Mouse (Mus musculus) embryonic facial prominence, embryonic 14.5 days (tissue): ENCODE data around the gene Wdr82. TPM values are rescaled to one million over a fixed set of nuclear protein-coding genes. Genes with fewer than 3 reads are reported as not detected.

Experiments used
- ATAC-seq: fragments of 200-750 bp; cut with Nextera tagmentation; 2 replicates; pipeline ENCODE4 v1.8.0; 2017; ENCODE audit warnings: low read depth, moderate number of reproducible peaks, moderate TSS enrichment
- DNase-seq: peaks from one replicate; pipeline ENCODE4 v3.0.0-alpha.2; 2015; ENCODE audit warnings: low spot score
- H3K27ac ChIP-seq: fragments of 300-500 bp; sonication (generic); replicated peaks from 2 replicates; pipeline ENCODE4 v1.5.1; 2014; ENCODE audit warnings: low read depth, mild to moderate bottlenecking, low read length, moderate library complexity
- H3K27me3 ChIP-seq: fragments of 300-500 bp; sonication (generic); replicated peaks from 2 replicates; pipeline ENCODE4 v1.6.1; 2014; ENCODE audit warnings: low read length; ENCODE audit not compliant: control insufficient read depth, insufficient read depth
- H3K36me3 ChIP-seq: fragments of 300-500 bp; sonication (generic); 2 replicates; pipeline ENCODE4 v1.6.1; 2014; ENCODE audit warnings: low read length, mixed read lengths; ENCODE audit not compliant: control insufficient read depth, insufficient read depth
- H3K4me1 ChIP-seq: fragments of 300-500 bp; sonication (generic); 2 replicates; pipeline ENCODE4 v1.6.1; 2014; ENCODE audit warnings: antibody characterized with exemption, low read length; ENCODE audit not compliant: control insufficient read depth, insufficient read depth
- H3K4me2 ChIP-seq: fragments of 300-500 bp; sonication (generic); 2 replicates; pipeline ENCODE4 v1.6.1; 2014; ENCODE audit warnings: low read depth, mild to moderate bottlenecking, low read length, moderate library complexity, mixed read lengths
- H3K4me3 ChIP-seq: fragments of 300-500 bp; sonication (generic); 2 replicates; pipeline ENCODE4 v1.5.1; 2014; ENCODE audit warnings: low read depth, mild to moderate bottlenecking, low read length
- H3K9ac ChIP-seq: fragments of 300-500 bp; sonication (generic); 2 replicates; pipeline ENCODE4 v1.6.1; 2014; ENCODE audit warnings: low read depth, mild to moderate bottlenecking, low read length, moderate library complexity, mixed read lengths
- H3K9me3 ChIP-seq: fragments of 300-500 bp; sonication (generic); 2 replicates; pipeline ENCODE4 v1.6.1; 2016; ENCODE audit warnings: low read length; ENCODE audit not compliant: control insufficient read depth
- WGBS: fragments of 180-500 bp; shearing (Covaris S2); extraction: QIAGEN DNeasy Blood & Tissue Kit; methylation state at CpG from one replicate; pipeline ENCODE4 v1.1.7; 2014; 5-methylcytosine and 5-hydroxymethylcytosine counted together
- polyA plus RNA-seq: library from polyadenylated mRNA; unstranded; fragments of >200 nt; fragmentation: Nextera tagmentation; extraction: Ambion mirVana; gene quantifications from 2 replicates; pipeline ENCODE4 v1.2.1, GENCODE M21; 2014

Gene Wdr82
- polyA plus RNA-seq, 1 experiment from 2014 or later, result 25.5 TPM

GRCm38 (mm10) chr9:106227790-106228429 lies 57.2 kb downstream of the Wdr82 start:
- ATAC-seq (no peak), DNase-seq (no peak)
- H3K27ac ChIP-seq, result no peak overlapping the region

GRCm38 (mm10) chr9:106230051-106230733 lies 59.5 kb downstream of the Wdr82 start:
- H3K36me3 ChIP-seq, result peaks cover 27% of the 10 kb centered on the region
- no peak overlapping the region for H3K4me2 ChIP-seq
- 0 out of 2 replicates have a peak, but pooled peaks cover 9% of the 10 kb centered on the region for H3K4me1 ChIP-seq
- no peak overlapping the region for H3K4me3 ChIP-seq
- no peak for ATAC-seq
- 63% methylated on average over 9 of the region's 9 CpGs for WGBS
- no peaks in the 10 kb centered on the region for H3K9me3 ChIP-seq
- no peak for DNase-seq
- H3K27me3 ChIP-seq, result peaks cover 9% of the 10 kb centered on the region
- no peak overlapping the region for H3K9ac ChIP-seq
- no peak overlapping the region for H3K27ac ChIP-seq

More at GRCm38 (mm10) chr9:106227790-106228429, 57.2 kb downstream of the Wdr82 start:
- Histone ChIP-seq H3K4me2 (no peak overlapping the region), H3K36me3 (peaks cover 7% of the 10 kb centered on the region), H3K9ac (no peak overlapping the region), H3K9me3 (no peaks in the 10 kb centered on the region), H3K4me1 (0 out of 2 replicates have a peak, but pooled peaks cover 9% of the 10 kb centered on the region), H3K27me3 (peaks cover 10% of the 10 kb centered on the region), H3K4me3 (no peak overlapping the region)
- WGBS, result 67% methylated on average over 8 of the region's 8 CpGs

GRCm38 (mm10) chr9:106230734-106231106 lies 60.0 kb downstream of the Wdr82 start:
- Histone ChIP-seq H3K4me3 (no peak overlapping the region), H3K9ac (no peak overlapping the region), H3K4me1 (0 out of 2 replicates have a peak, but pooled peaks cover 9% of the 10 kb centered on the region), H3K36me3 (peaks cover 32% of the 10 kb centered on the region), H3K27ac (no peak overlapping the region), H3K27me3 (peaks cover 4% of the 10 kb centered on the region), H3K9me3 (no peaks in the 10 kb centered on the region), H3K4me2 (no peak overlapping the region)
- WGBS, result 40% methylated on average over 3 of the region's 3 CpGs
- no peak for DNase-seq
- no peak for ATAC-seq

- ATAC-seq (no peak), DNase-seq (no peak)
- Histone ChIP-seq H3K4me2 (no peak overlapping the region), H3K36me3 (peaks cover 37% of the 10 kb centered on the region), H3K9ac (no peak overlapping the region), H3K4me1 (0 out of 2 replicates have a peak, but pooled peaks cover 4% of the 10 kb centered on the region), H3K27me3 (no peaks in the 10 kb centered on the region; the same call in 1 of the 2 replicates), H3K9me3 (no peaks in the 10 kb centered on the region), H3K4me3 (no peak overlapping the region), H3K27ac (no peak overlapping the region)
- WGBS, result 78% methylated on average over 7 of the region's 7 CpGs
These were observed 60.5 kb downstream of the Wdr82 start for GRCm38 (mm10) chr9:106231220-106231619.

- no peak overlapping the region for H3K27ac ChIP-seq
- ATAC-seq (no peak), DNase-seq (no peak)
- no peak overlapping the region for H3K4me2 ChIP-seq
- H3K9ac ChIP-seq, result no peak overlapping the region
- peaks cover 43% of the 10 kb centered on the region for H3K36me3 ChIP-seq
- 76% methylated on average over 4 of the region's 4 CpGs for WGBS
- H3K9me3 ChIP-seq, result no peaks in the 10 kb centered on the region
- no peaks in the 10 kb centered on the region for H3K27me3 ChIP-seq
- no peak overlapping the region for H3K4me3 ChIP-seq
- H3K4me1 ChIP-seq, result no peaks in the 10 kb centered on the region
These were observed 61.1 kb downstream of the Wdr82 start for GRCm38 (mm10) chr9:106231816-106232215.

GRCm38 (mm10) chr9:106232956-106233355 lies 62.2 kb downstream of the Wdr82 start:
- no peak for ATAC-seq
- Histone ChIP-seq H3K9me3 (no peaks in the 10 kb centered on the region), H3K4me2 (no peak overlapping the region), H3K4me1 (no peaks in the 10 kb centered on the region), H3K9ac (no peak overlapping the region), H3K36me3 (peaks cover 54% of the 10 kb centered on the region), H3K27ac (no peak overlapping the region), H3K4me3 (no peak overlapping the region), H3K27me3 (no peaks in the 10 kb centered on the region)
- WGBS, result 87% methylated on average over 3 of the region's 3 CpGs
- DNase-seq, result no peak

GRCm38 (mm10) chr9:106233953-106234352 lies 63.2 kb downstream of the Wdr82 start:
- H3K9ac ChIP-seq, result no peak overlapping the region
- no peak overlapping the region for H3K4me3 ChIP-seq
- ATAC-seq (no peak), DNase-seq (no peak)
- H3K4me2 ChIP-seq, result no peak overlapping the region
- peaks cover 64% of the 10 kb centered on the region for H3K36me3 ChIP-seq
- H3K27me3 ChIP-seq, result no peaks in the 10 kb centered on the region
- H3K4me1 ChIP-seq, result no peaks in the 10 kb centered on the region
- no peak overlapping the region for H3K27ac ChIP-seq
- WGBS, result 77% methylated on average over 6 of the region's 6 CpGs
- H3K9me3 ChIP-seq, result no peaks in the 10 kb centered on the region

GRCm38 (mm10) chr9:106235194-106235830 lies 64.6 kb downstream of the Wdr82 start:
- Histone ChIP-seq H3K9me3 (no peaks in the 10 kb centered on the region), H3K27ac (no peak overlapping the region), H3K4me1 (no peaks in the 10 kb centered on the region), H3K9ac (no peak overlapping the region), H3K36me3 (peaks cover 78% of the 10 kb centered on the region), H3K4me3 (no peak overlapping the region), H3K27me3 (no peaks in the 10 kb centered on the region), H3K4me2 (no peak overlapping the region)
- ATAC-seq, result no peak
- no peak for DNase-seq
- 89% methylated on average over 23 of the region's 23 CpGs for WGBS
